Mouse (Mus musculus) ES-Bruce4 (cell line): Measurements from ENCODE around the gene Fuk. TPM values are rescaled to one million over a fixed set of nuclear protein-coding genes. Genes with fewer than 3 reads are reported as not detected.
A peak's percentile ranks its signal among the peaks of the same experiment; 100 is the strongest.

ENCODE experiments used
- H3K27ac ChIP-seq: 2 replicates; pipeline ENCODE4 v1.5.1; 2012; ENCODE audit warnings: low read length, inconsistent platforms; ENCODE audit not compliant: insufficient read depth
- H3K27me3 ChIP-seq: 2 replicates; pipeline ENCODE4 v1.6.1; 2012; ENCODE audit warnings: mild to moderate bottlenecking, low read length, inconsistent platforms; ENCODE audit not compliant: control insufficient read depth, poor library complexity, insufficient read depth, severe bottlenecking
- H3K36me3 ChIP-seq: 2 replicates; pipeline ENCODE4 v1.6.1; 2012; ENCODE audit warnings: inconsistent platforms, mild to moderate bottlenecking, low read length, moderate library complexity; ENCODE audit not compliant: control insufficient read depth, poor library complexity, insufficient read depth, severe bottlenecking
- H3K4me1 ChIP-seq: one replicate; pipeline ENCODE4 v1.8.1; 2011; ENCODE audit warnings: low read length; ENCODE audit not compliant: control insufficient read depth, insufficient read depth
- H3K4me3 ChIP-seq: 2 replicates; pipeline ENCODE4 v1.5.1; 2011; ENCODE audit warnings: low read depth, mild to moderate bottlenecking, low read length
- H3K9ac ChIP-seq: 2 replicates; pipeline ENCODE4 v1.6.1; 2012; ENCODE audit warnings: low read depth, mild to moderate bottlenecking, inconsistent platforms; ENCODE audit not compliant: poor library complexity, severe bottlenecking
- H3K9me3 ChIP-seq: replicated peaks from 2 replicates; pipeline ENCODE4 v1.6.1; 2012; ENCODE audit warnings: mild to moderate bottlenecking, low read length, inconsistent platforms; ENCODE audit not compliant: control insufficient read depth, poor library complexity, insufficient read depth, severe bottlenecking
- CTCF ChIP-seq: IDR thresholded peaks from one replicate; pipeline ENCODE4 v1.8.1; 2011; ENCODE audit warnings: low read depth, low read length
- EP300 ChIP-seq: IDR thresholded peaks from 2 replicates; pipeline ENCODE4 v1.6.1; 2011; ENCODE audit warnings: low read depth, low read length; ENCODE audit not compliant: insufficient read depth
- POLR2A ChIP-seq: IDR thresholded peaks from one replicate; pipeline ENCODE4 v1.8.1; 2011; ENCODE audit warnings: low read length; ENCODE audit not compliant: insufficient read depth
- polyA plus RNA-seq: library from polyadenylated mRNA; stranded (reverse); fragments of >200 nt; gene quantifications from 2 replicates; pipeline ENCODE4 v1.2.4, GENCODE M21; 2011; ENCODE audit warnings: low read depth; ENCODE audit not compliant: missing spikeins, insufficient read depth, insufficient read length

The Fuk gene
- polyA plus RNA-seq, 1 experiment: 14.8 TPM

DNA sequence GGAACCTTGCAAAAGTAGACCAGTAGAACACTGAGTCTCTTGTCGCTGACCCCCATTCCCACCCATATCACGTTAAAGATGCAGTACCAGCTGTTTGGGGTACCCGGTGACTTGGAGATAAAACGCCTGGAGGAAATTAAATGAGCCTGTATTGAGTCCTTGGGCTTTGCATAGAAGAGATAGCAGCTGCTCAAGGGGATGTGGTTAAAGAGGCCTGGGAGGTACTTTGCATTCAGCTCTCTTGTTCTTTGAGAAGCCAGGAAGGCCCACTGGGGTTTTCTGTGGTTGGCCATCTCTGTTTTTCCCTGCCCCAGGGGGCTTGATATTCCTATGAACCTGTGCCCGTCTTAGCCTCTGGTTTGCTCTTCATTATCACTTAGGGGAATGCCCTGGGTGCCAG lies 26.8 kb upstream of the Fuk start:
- no peak overlapping the region for H3K4me3 ChIP-seq
- TF ChIP-seq EP300 (no peak), POLR2A (no peak), CTCF (no peak)
- no peaks in the 10 kb centered on the region for H3K36me3 ChIP-seq
- H3K4me1 ChIP-seq: peaks cover 3% of the 10 kb centered on the region
- no peaks in the 10 kb centered on the region for H3K9me3 ChIP-seq
- H3K27ac ChIP-seq: no peak overlapping the region
- H3K27me3 ChIP-seq: no peaks in the 10 kb centered on the region
- H3K9ac ChIP-seq: no peak overlapping the region

DNA sequence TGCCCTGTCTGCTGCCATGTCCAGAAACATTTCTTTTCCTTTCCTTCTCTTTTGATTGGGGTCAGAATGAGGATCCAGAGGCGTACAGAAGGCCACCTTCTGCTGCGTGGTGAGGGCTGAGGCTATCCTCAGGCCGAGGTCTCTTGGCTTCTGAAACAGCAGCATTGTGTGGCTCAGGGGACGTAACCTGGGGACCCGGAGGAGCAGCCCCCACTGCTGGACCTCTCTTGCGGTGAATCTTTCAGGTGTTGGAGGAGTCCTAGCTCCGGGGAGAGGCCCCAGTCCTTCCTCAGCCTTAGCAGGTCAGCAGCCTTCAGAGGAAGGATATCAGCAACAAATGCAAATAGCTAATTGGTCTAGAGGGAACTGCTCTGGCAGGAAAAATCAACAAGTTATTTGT lies 26.1 kb upstream of the Fuk start:
- no peak overlapping the region for H3K27ac ChIP-seq
- no peaks in the 10 kb centered on the region for H3K9me3 ChIP-seq
- peaks cover 3% of the 10 kb centered on the region for H3K4me1 ChIP-seq
- H3K4me3 ChIP-seq: no peak overlapping the region
- no peak overlapping the region for H3K9ac ChIP-seq
- H3K27me3 ChIP-seq: no peaks in the 10 kb centered on the region
- H3K36me3 ChIP-seq: no peaks in the 10 kb centered on the region
- TF ChIP-seq POLR2A (no peak), EP300 (no peak), CTCF (no peak)

DNA sequence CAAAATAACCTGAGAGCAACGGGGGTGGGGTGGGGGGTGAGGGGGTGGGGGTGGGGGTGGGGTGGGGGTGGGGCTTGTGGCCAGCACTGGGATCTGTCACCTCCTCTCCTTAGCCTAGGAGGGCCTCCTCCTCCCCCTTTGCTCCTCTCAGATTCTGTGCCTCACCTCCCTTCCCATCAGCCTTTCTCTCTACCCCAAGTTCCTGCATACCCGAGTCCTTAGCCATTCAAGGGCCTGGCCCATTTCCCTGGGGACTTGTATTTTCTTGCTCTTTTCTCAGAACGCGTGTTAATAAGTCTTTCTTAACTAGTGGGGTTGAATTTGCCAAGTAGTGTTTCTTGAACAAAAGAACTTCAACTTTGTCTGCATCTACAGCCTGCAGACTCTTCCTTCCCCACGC lies 24.4 kb upstream of the Fuk start:
- Histone ChIP-seq H3K27me3 (no peaks in the 10 kb centered on the region), H3K27ac (no peak overlapping the region), H3K36me3 (no peaks in the 10 kb centered on the region), H3K9ac (no peak overlapping the region), H3K9me3 (no peaks in the 10 kb centered on the region), H3K4me1 (peaks cover 8% of the 10 kb centered on the region), H3K4me3 (no peak overlapping the region)
- TF ChIP-seq POLR2A: no peak
- TF ChIP-seq CTCF: no peak
- TF ChIP-seq EP300: no peak

DNA sequence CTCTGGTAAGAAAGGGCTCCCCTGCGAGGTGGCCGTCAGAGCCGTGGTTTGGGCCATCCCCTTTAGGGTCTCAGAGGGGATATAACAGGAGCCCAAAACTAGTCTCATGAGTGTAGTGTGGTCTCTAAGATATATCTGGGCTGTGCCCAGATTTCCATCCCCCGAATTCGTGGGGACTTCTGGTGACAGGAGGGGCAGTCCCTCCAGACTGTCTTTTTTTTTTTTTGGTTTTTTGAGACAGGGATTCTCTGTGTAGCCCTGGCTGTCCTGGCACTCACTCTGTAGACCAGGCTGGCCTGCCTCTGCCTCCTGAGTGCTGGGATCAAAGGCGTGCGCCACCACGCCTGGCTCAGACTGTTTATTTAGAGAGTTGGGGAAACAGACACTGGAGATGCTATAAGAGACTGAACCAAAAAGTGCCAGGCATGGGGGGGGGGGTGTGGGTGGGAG lies 23.4 kb upstream of the Fuk start:
- Histone ChIP-seq H3K27me3 (no peaks in the 10 kb centered on the region), H3K9me3 (no peaks in the 10 kb centered on the region), H3K36me3 (no peaks in the 10 kb centered on the region), H3K9ac (no peak overlapping the region), H3K4me1 (peaks cover 13% of the 10 kb centered on the region), H3K4me3 (no peak overlapping the region), H3K27ac (no peak overlapping the region)
- TF ChIP-seq EP300: no peak
- no peak for TF ChIP-seq CTCF
- no peak for TF ChIP-seq POLR2A

DNA sequence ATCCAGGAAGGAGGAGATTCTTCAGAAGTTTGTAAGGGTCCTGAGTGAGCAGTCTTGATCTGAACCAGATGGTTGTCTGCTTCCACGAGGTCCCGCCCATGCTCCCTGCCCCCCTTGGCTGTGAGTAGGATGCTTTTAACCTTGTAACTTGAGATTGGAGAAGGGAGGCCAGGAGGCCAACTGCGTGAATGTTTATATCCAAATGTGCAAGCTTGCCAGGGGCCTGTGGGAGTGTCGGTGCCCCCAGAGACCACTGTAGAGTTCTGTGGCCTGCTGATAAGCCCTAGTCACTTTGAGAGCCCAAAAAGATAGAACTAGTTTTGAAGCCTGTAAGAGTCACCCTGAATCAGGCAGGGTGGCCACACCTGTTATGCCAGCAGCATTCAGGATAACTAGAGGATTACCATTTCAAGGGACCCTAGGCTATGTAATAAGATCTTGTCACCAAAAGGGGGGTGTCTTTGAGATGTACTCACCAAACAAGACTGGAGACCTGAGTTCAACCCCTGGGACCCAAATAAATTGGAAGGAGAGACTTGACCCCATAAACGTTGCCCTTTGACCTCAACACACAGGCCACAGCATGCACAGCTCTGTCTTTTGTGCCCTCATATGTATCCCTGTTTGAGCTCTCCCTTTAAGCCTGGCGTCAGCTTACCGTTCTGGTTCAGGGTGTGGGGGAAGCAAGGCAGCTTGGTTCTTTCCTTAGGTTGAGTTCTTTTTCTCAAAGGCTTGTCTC lies 19.4 kb upstream of the Fuk start:
- H3K36me3 ChIP-seq: no peaks in the 10 kb centered on the region
- peaks cover 13% of the 10 kb centered on the region for H3K4me1 ChIP-seq
- TF ChIP-seq EP300: 0 out of 2 replicates have a peak, but pooled peaks have one; percentile 2
- no peak for TF ChIP-seq CTCF
- H3K27me3 ChIP-seq: no peaks in the 10 kb centered on the region
- 0 out of 2 replicates have a peak overlapping the region, but pooled peaks have one; percentile 12 for H3K4me3 ChIP-seq
- peak overlapping the region; percentile 90; the same call in 1 of the 2 replicates for H3K9ac ChIP-seq
- no peaks in the 10 kb centered on the region for H3K9me3 ChIP-seq
- peak overlapping the region; percentile 32; the same call in 1 of the 2 replicates for H3K27ac ChIP-seq

DNA sequence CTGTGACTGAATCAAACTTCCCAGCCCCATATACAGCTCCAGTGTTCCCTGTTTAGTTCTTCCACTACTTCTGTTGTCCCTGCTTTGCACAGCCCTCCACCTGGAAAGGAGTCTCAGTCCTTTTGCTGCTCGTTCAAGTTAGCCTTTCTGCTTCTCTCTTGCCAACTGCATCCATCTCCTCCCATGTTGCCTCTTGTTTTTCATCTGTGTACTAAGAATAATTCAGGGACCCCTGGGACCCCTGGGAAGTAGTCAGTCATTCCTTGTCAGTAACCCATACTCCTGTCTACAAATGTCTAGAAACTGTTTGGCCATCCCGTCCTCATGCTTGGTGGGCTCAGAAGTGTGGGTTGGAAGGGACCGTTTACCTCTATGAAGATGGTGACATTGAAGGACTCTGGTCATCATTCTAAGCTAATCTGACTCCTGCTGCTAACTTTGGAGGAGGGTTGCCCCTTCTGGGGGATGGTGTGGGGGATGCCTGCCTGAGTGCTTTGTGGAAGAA lies 18.5 kb upstream of the Fuk start:
- Histone ChIP-seq H3K27me3 (no peaks in the 10 kb centered on the region), H3K27ac (peak overlapping the region; percentile 32; the same call in 1 of the 2 replicates), H3K4me3 (peak overlapping the region; percentile 80), H3K36me3 (no peaks in the 10 kb centered on the region), H3K4me1 (peaks cover 13% of the 10 kb centered on the region), H3K9ac (peak overlapping the region; percentile 90; the same call in 1 of the 2 replicates), H3K9me3 (no peaks in the 10 kb centered on the region)
- TF ChIP-seq CTCF: no peak
- TF ChIP-seq POLR2A: no peak
- TF ChIP-seq EP300: no peak
